Mouse (Mus musculus) induced T-regulatory cell, adult 2 months (primary cell): ENCODE results near the gene Hbb-bs.
A peak's percentile ranks its signal among the peaks of the same experiment; 100 is the strongest.
"Not testable (repeated sequence)": the region's sequence is repeated elsewhere in the genome, so short reads cannot be mapped to it uniquely, and the experiment has no call there.

Experiments used
- DNase-seq: peaks from one replicate; pipeline ENCODE4 v3.0.0-alpha.2; 2012; ENCODE audit warnings: low read depth

The Hbb-bs gene

GRCm38 (mm10) chr7:103811223-103811845 lies 16.6 kb downstream of the Hbb-bs start:
- DNase-seq = no peak

GRCm38 (mm10) chr7:103810746-103811145 lies 17.1 kb downstream of the Hbb-bs start:
- no peak for DNase-seq

- no peak for DNase-seq
Observed at GRCm38 (mm10) chr7:103810296-103810695, 17.6 kb downstream of the Hbb-bs start.

GRCm38 (mm10) chr7:103809801-103810155 lies 18.1 kb downstream of the Hbb-bs start:
- DNase-seq = no peak

- no peak for DNase-seq
Observed at GRCm38 (mm10) chr7:103808971-103809800, 18.7 kb downstream of the Hbb-bs start.

- not testable (repeated sequence) for DNase-seq
Observed at GRCm38 (mm10) chr7:103808120-103808519, 19.8 kb downstream of the Hbb-bs start.

- DNase-seq = peak; percentile 50
Observed at GRCm38 (mm10) chr7:103806856-103807255, 21.0 kb downstream of the Hbb-bs start.

- no peak for DNase-seq
Observed at GRCm38 (mm10) chr7:103792669-103793388, 35.1 kb downstream of the Hbb-bs start.

GRCm38 (mm10) chr7:103791721-103792120 lies 36.2 kb downstream of the Hbb-bs start, which contains the start of gene Olfr67:
Gene Olfr67 (minus strand): TSS chr7:103791821.
- no peak for DNase-seq

GRCm38 (mm10) chr7:103779598-103779997 lies 48.3 kb downstream of the Hbb-bs start, which contains the start of gene Olfr68:
Gene Olfr68 (minus strand): TSS chr7:103779698.
- no peak for DNase-seq

GRCm38 (mm10) chr7:103777652-103778051 lies 50.2 kb downstream of the Hbb-bs start:
- DNase-seq = not testable (repeated sequence)
